Mouse (Mus musculus) left cerebral cortex, adult 11 months (tissue): Measurements from ENCODE around the gene Mrrf.
A peak's percentile ranks its signal among the peaks of the same experiment; 100 is the strongest.

ENCODE experiments used
- DNase-seq: peaks from one replicate; pipeline ENCODE4 v3.0.0; 2022; ENCODE audit warnings: low spot score

Gene Mrrf

DNA sequence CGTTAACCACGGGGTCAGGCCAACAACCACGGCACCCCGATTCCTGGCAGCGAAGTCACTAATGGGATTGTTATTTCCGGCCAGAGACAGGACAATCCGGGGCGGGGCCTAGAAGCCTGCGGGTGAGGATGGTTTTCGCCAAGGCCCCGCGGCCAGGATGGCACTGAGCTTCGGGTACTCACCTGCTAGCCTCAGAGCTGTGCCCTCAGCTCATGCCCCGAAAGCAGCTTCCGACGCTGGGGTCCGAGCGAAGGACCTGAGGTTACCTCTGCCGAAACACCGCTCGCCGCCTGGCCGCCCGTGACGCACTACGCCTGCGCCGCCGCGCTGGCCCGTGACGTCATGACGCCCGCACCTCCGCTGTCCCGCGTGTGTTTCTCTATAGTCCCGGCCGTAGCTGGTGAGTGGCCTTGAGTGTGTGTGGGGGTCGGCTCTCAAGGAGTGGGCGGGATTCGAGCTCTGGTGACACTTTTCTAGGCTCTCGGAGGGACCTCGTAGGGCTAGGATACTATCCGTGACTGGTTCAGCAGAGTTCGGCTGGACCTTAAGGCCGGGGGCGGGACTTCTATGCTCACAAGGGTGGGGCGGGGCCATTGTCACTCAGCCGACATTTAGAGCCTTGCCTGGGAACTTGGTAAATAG is at the start of gene Mrrf, which contains the start of gene Rbm18:
Gene Mrrf, plus strand, starts transcription at position 90 of the 642 bp plus-strand sequence.
Gene Rbm18, minus strand, starts transcription at position 474 of the 642 bp plus-strand sequence.
- peak; percentile 91 for DNase-seq

DNA sequence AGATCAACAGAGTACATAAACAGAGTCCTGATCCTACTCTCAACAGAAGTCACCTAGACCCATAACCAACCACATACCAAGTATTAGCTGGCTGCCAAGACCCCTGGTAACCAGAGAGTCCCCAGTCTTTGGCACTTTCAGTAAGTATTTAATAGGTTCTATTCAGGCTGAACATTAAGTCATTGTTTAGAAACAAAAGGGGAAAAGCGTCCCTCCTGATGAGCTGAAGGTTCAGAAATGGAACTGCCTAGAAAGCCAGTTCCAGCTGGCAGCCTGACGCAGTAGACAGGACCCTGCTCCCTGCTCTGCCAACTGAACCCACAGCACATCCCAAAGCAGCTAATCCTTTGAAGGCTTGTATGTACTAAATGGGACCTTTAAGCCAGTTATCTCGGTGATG is 47.0 kb upstream of the Mrrf start:
- no peak for DNase-seq

DNA sequence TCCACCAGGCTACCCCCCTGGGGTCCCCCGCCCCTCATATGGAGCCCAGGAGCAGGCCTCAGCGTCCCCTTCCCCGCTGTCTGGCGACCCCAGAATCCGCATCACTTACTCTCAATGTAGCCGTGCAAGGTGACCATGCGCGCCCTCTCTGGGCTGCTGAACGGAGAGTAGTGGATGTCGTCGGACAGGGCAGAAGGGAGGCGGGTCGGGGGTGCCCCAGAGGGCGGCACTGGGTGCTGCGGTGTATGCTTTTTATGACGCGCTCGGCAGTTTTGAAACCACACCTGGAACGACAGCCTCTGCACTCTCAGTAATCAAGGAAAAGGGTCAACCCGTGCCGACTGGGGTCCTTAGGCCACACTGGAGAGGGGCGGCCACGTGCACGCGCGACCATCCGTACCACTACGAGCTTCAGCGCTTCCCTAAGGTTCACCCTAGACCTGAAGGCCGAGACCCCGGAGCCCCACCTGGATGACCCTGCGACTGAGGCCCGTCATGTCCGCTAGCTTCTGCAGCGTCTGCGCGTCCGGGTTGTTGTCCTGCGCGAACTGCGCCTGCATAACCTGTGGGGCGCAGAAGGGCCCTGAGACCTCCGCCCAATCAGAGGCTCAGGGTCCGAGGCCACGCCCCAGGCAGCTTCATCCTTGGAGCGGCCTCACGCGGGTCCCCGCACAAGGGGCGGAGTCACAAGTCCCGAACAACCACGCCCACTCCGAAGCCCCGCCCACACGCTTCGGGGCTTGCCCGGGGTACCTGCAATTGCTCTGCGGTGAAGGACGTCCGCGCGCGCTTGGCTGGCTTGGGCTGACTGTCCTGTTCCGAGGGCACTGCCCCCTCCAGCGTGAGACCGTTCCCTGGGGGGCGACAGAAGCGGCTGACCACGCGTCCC is 45.1 kb upstream of the Mrrf start:
- DNase-seq: no peak

DNA sequence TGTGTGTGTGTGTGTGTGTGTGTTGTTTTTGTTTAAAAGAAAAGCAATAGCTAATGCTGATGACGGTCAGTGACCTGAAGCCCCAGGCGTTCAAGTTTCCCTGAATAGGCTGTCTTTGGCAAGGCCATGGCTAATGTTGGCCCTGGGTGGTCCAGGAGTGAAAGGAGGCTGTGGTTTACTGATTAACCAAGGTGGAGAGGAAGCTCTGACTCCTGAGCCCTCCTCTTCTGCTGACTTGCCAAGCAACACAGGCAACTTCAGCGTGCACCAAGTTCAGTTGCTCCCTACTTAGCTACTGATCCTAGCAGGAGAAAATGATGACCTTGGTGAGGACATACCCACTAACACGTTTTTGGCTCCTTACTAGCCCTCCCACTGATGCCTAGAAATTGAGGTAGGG is 43.4 kb upstream of the Mrrf start:
- no peak for DNase-seq

DNA sequence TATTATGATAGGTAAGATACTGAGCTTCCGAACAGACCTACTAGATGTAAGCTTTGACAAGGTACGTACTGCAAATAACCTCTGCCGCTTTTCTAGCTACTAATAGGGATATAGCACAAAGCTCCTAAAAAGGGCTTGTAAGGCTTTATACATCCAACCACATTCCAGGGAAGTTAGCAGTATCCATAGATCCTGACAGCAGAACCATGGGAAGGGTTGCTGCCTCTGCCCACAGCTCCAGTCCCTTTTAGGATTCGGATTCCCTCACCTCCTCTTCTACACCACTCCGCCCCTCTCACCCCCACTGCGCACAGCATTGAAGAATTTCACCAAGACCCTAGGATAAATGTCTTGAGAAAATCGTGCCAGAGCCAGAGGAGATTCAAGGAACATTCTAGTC is 42.9 kb upstream of the Mrrf start:
- no peak for DNase-seq

DNA sequence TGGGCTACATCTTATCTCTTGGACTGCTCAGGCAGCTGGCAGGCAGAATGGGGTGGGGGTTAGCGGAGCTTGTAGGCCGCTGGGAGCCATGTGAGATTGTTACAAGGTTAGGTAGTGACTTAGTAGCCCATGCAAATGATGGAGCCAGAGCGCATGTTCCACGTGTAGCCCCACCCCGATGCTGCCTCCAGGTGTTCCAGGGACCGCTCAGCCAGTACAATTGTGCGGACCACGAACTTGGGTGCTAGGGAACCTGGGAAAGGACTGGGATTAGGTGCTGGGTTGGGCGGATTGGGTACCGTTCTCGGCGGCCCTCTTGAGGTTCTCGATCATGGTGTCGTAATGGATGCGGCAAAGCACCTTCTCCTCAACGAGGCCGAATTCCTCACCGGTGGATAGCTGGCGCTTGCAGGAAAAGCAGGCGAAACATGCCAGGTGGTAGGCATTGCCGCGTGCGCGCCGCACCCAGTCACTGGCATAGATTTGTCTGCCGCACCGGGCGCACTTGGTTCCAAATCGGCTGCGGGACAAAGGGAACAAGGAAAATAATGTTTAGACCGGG is 42.2 kb upstream of the Mrrf start:
- no peak for DNase-seq

DNA sequence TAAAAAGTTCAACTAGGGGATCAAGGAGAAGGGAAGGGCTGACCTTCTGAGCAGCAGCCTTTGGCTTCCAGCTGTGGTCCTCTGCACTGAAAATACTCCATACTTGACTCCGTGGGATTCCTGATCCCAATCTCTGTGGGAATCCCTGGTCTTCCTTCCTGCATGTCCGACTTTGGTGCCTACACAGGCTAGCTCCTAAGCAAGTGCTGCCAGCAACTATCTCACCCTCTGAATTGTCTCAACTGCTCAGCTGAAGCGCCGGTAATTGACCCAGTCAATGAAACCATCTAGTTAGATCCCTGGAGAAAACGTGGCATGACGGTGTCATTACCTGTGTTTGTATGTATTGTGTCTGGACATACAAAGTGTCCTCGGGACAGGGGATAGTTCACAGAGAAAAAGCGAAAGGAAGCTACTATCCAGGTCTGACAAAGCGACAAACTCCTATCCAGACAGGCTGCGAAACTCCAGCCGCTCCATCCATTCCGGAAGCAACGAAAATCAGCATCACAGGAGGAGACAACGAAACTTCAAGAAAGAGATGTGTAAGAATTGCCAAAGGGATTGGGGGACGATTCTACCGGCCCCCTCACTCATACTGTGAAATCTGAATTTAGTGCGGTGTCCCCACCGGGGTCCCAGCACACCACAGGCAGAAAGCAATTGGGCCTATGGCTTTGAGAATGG is 38.9 kb upstream of the Mrrf start:
- no peak for DNase-seq

DNA sequence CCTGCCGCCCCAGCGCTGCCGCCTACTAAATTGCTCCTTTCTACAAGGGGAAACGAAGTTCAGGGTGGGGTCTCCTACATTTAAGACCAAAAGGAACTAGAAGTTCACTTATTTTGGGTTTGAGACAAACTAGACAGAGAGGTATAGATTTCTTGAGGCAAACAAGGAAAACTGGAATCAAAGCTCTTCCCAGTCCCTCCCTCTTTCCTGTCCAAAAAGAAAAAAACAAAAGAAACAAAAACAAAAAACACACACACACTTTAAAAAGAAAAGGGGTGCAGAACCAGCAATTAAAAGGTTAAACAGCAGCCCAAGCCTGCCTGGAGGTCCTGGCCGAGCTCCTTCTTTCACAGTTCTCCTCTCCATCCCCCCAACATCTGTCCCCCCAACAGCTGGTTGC is 38.2 kb upstream of the Mrrf start:
- DNase-seq: no peak

DNA sequence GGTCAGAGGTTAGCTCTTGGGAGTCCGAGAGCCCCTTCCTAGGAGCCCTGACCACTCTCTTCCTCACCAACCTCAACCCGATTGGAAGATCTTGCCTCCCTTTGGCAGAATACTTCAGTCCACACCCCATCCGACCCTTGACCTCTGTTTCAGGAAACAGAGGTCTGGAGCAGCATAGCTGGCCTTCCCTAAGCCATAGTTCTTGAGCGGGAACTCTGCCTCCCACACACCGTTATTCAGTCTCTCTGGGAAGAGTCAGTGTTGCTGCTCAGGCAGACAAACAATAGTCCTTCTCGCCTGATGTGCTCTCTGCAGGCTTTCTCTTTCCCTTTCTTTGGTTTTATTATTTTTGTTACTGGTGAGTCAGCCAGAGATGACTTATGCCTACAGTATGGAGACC is 36.5 kb upstream of the Mrrf start:
- no peak for DNase-seq

DNA sequence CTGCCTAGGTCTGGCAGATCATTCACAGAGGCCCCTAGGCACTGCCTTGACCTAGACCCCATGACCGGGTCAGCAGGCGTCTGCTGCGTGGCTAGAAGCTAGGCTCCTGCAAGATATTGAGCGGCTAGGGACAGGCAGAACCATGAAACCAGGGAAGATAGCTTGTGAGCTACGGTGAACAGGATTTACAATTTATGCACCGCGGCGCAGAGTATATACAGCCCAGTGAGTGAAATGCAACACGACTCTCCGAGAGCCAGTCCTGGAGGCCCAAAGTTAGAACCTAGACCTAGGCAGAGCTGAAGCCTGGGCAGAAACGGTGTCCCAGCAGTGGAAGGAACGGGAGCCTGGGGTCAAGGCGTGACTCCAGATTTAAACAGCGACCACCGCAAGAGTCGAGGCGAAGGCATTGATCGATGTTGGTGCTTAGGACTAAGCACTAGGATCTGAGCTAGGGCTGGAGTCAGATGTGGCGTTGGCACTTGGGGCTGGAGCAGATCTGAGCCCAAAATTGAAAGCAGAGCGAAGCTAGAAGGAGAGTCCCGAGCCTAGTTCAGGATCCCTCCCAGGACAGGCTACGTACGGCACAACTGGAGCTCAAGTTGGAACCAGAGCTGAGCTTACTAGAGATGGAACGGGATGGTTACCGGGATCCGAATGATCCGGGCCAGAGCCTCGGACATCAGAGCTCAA is 34.2 kb upstream of the Mrrf start:
- DNase-seq: no peak

DNA sequence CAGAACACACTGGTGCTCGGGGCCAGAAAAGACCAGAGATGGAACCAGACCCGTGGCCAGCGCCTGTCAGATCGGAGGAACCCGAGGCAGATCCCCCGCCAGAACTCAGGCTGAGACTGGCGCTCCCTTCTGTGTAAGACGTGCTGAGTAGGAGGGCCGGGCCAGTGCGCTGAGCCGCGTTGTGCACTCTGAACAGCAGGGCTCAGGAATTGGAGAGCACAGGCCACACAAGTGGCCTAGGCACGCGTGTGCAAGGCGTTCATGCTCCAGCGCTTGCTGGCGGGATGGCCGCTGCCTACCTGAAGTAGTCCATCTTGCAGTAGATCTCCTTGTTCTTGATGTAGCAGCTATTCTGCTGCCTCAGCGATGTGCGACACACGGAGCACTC is 33.6 kb upstream of the Mrrf start:
- no peak for DNase-seq

DNA sequence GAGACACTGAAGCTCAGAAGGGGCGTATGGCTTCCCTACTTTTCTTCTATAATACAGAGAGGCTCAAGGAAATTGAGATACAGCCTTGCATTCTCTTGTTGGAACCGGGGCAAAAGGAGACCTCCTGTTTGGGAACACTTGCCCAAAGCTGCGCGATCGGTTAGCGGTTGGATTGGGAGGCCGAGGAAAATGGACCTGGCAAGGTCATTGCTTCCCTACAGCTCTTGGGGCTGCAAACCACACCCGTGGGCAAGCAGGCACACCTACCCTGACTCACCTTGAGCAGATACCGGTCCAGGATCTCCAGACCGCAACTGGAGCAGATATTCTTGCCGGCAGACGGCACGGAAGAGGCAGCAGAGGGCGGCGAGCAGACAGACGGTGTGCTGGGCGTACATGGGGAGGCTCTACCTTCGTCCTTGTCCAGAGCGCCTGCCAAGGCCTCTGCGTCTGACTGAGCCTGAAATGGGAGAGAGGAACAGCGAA is 33.1 kb upstream of the Mrrf start:
- DNase-seq: no peak

DNA sequence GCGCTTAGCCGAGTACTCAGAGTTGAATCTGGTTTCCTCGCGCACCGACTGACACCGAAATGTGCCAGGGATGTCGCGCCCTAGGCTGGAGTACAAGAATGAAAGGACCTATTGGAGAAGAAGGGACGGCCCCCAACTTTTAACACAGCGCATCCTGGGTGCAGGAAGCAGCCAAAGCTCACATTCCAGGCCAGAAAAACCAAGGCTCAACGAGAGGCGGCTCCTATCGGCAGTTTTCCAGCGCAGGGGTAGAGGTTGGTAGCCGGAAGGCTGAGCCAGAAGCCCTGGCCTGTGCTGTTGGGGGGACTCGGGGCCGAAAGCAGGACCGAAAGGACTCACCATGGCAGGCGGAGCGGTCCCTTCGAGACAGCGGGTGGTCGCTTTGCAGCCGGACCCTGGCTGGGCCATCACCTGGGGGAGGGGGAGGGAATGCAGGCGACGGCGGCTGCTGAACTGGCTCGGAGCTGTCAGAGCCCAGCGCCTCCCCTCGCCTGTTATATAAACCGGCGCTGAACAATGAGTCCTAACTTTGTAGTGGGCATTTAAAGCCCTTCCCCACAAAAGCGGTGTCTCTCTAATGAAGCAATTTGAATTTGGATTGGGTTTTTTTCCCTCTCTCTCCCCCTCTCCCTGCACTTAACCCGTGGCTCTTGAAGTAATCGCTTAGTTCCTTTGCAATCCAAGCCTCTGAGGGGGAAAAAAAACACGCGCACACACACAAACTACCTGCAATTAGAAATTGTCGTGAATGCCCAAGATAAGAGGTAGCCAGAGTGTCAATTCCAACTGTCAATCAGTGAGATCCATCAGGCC is 32.4 kb upstream of the Mrrf start:
- DNase-seq: no peak

DNA sequence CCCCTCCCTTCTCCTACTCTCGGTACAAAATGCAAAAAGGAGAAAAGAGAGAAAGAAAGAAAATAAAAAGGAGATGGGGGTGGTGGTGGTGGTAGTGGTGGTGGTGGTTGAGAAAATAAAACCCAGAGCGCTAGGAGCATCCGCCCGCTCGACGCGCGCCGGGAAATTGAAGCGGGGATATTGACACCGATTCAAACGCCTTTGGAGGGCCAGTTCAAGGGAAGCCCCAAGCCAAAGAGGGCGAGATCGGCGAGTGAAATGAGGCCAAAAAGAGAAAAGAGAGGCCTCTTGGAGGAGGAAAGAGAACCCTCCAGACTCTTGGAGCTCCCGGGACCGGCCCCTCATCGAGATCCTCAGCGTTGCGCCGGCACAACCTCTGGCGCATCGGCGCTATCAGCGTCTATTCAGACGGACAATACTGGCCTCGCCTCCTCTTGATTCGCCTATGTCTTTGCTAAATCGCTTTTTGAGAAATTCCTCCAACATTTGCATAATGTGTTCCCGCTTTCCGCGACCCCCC is 31.7 kb upstream of the Mrrf start:
- DNase-seq: no peak

DNA sequence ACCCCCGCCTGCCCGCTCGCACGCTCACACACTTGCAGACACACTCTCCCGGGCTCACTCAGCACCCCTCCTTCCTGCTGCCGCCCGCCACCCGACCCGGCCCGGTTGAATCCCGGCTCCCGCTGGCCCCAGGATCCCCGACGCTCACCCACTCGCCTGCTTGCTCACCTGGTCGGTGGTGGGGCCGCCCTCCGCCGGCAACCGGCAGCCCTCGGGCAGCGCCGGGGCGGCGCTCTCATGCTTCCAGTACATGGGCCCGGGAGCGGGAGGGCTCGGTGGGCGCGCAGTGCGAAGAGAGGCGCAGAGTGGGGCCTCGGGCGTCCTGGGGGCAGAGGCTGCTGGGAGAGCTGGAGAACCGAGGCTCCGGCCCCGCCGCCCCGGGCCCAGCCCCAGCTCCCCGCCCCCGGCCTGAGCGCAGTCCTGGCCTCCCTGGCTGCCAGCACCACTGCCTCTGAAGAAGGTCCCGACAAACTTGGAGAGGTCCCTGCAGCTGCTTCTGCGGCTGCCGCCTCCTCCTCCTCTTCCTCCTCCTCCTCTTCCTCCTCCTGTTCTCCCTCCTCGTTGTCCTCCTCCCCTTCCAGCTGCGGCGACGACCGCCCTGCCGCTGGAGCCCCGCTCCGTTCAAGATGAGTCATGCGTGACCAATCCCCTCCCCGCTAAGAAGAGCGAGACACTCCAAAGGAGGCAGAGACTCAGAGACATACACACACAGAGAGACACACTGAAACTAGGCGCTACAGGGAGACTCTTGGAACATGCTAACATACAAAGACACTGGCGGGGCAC is 31.0 kb upstream of the Mrrf start, which contains the start of gene Lhx6:
Gene Lhx6, minus strand, starts transcription at position 453 of the 786 bp plus-strand sequence.
- DNase-seq: no peak

DNA sequence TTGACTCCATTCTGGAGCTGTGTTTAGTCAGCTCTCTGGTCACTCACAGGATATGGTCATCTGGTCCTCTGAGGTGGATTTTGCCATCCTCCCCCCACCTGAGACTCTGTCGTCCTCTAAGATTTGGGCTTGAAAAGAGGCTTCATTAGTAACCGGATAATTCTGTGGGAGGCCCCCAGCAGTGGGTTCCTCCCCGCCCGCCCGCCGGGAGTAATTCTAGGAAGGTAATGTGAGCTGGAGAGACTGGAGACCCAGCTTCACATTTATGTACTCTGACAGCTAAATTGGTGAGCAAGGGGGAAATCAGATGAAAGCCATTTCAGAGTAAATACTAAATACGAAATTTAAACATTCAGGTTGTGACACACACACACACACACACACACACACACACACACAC is 27.6 kb upstream of the Mrrf start:
- no peak for DNase-seq

DNA sequence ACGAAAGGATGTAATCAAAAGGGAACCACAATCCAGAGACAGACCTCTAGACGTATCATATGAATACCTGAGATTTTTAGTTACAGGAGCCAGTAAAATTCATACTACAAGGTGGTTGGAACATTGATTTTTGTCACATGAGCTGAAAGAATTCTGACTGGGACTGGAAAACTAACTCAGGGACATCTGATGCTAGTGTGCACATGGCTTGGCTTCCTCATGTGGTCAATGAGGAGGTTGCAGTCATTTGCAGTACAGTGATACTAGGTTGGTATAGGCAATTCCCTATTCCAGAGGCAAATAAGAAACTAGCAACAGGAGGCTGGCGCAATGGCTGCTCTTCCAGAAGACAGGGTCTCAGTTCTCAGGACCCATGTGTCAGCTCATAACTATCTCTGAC is 23.6 kb upstream of the Mrrf start:
- DNase-seq: no peak

DNA sequence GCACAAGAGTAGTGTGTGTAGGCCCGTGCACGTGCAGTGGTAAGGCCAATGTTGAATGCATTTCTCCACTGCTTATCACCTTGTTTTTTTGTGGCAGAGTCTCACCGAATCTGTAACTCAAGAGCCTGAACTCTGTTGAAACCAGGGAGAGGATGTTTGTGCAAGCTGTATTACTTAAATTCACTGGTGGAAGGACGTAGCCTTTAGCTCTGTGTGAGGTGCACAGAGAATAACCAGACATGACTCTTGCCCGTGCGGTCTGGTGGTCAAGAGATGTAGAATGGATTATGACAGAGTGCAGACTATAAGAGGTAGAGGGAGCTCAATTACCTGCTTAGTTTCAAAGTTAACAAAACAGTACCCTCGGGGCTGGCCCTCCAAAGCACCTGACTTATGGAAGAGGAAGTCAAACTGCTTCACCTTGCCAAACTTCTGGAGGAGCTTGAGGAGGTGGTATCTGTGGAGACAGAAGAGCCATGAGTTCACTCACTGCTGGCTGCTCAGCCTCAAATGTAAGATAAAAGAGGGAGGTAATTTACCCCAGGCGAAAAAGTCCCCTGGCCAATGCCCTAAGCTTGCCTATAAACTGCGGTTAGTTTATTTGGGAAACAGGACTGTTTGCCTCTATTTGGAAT is 9.3 kb upstream of the Mrrf start:
- DNase-seq: no peak

DNA sequence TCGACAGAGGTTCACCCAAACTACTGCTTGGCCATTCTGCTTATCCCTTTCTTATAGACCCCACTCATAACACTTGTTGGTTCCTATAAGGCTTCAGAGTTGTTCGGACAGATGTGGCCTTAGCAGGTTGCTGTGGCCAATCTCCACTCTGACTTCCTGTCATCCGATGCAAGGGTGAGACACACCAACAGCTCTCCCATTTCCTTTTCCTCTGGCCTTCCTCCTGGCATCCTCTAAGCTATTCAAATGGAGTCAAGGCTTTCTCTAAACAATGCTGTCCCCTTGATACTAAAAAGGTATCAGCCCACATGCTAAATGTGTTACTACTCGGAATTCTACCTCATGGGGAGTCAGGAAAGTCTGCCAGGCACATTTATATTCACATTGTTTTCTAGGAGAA is 8.2 kb upstream of the Mrrf start:
- no peak for DNase-seq
